Mouse (Mus musculus) embryonic facial prominence, embryonic 13.5 days (tissue): ENCODE measurements around the gene Eea1. TPM values are rescaled to one million over a fixed set of nuclear protein-coding genes. Genes with fewer than 3 reads are reported as not detected.
A peak's percentile ranks its signal among the peaks of the same experiment; 100 is the strongest.
"Not testable (repeated sequence)": the region's sequence is repeated elsewhere in the genome, so short reads cannot be mapped to it uniquely, and the experiment has no call there.

Experiments
- ATAC-seq: fragments of 200-750 bp; cut with Nextera tagmentation; 2 replicates; pipeline ENCODE4 v1.8.0; 2017; ENCODE audit warnings: low read depth; ENCODE audit not compliant: insufficient number of reproducible peaks, insufficient read depth, low FRiP score, low TSS enrichment
- H3K27ac ChIP-seq: fragments of 300-500 bp; sonication (generic); 2 replicates; pipeline ENCODE4 v1.5.1; 2015; ENCODE audit warnings: moderate library complexity, mild to moderate bottlenecking, inconsistent platforms
- H3K27me3 ChIP-seq: fragments of 300-500 bp; sonication (generic); 2 replicates; pipeline ENCODE4 v1.6.1; 2015; ENCODE audit warnings: mild to moderate bottlenecking, inconsistent platforms
- H3K36me3 ChIP-seq: fragments of 300-500 bp; sonication (generic); 2 replicates; pipeline ENCODE4 v1.6.1; 2015; ENCODE audit warnings: mild to moderate bottlenecking, inconsistent platforms
- H3K4me1 ChIP-seq: fragments of 300-500 bp; sonication (generic); 2 replicates; pipeline ENCODE4 v1.6.1; 2015; ENCODE audit warnings: inconsistent platforms
- H3K4me2 ChIP-seq: fragments of 300-500 bp; sonication (generic); 2 replicates; pipeline ENCODE4 v1.6.1; 2015; ENCODE audit warnings: moderate library complexity, mild to moderate bottlenecking, inconsistent platforms
- H3K4me3 ChIP-seq: fragments of 300-500 bp; sonication (generic); 2 replicates; pipeline ENCODE4 v1.5.1; 2015; ENCODE audit warnings: mild to moderate bottlenecking, inconsistent platforms
- H3K9ac ChIP-seq: fragments of 300-500 bp; sonication (generic); 2 replicates; pipeline ENCODE4 v1.6.1; 2015; ENCODE audit warnings: mild to moderate bottlenecking, inconsistent platforms
- H3K9me3 ChIP-seq: fragments of 300-500 bp; sonication (generic); 2 replicates; pipeline ENCODE4 v1.6.1; 2016; ENCODE audit warnings: inconsistent platforms
- WGBS: fragments of 180-500 bp; shearing (Covaris S2); methylation state at CpG from one replicate; pipeline ENCODE4 v1.1.7; 2015; ENCODE audit warnings: mixed read lengths; 5-methylcytosine and 5-hydroxymethylcytosine counted together
- polyA plus RNA-seq: library from polyadenylated mRNA; unstranded; fragments of >200 nt; fragmentation: Nextera tagmentation; extraction: Ambion mirVana; gene quantifications from 2 replicates; pipeline ENCODE4 v1.2.1, GENCODE M21; 2015

Eea1 gene
- polyA plus RNA-seq, 1 experiment from 2014 or later = 20.3 TPM

- WGBS = 83% methylated on average over 5 of the region's 5 CpGs
- H3K4me2 ChIP-seq = no peak overlapping the region
- ATAC-seq = no peak
Measured at GRCm38 (mm10) chr10:95914434-95915174, 25.8 kb upstream of the Eea1 start.

GRCm38 (mm10) chr10:95918716-95919115 is 21.7 kb upstream of the Eea1 start:
- peaks cover 7% of the 10 kb centered on the region; the same call in 1 of the 2 replicates for H3K4me1 ChIP-seq
- H3K9ac ChIP-seq = no peak overlapping the region
- no peaks in the 10 kb centered on the region for H3K9me3 ChIP-seq
- 19% methylated on average over 3 of the region's 3 CpGs for WGBS
- ATAC-seq = no peak
- no peak overlapping the region for H3K4me2 ChIP-seq
- H3K27ac ChIP-seq = peak overlapping the region; percentile 48; the same call in 1 of the 2 replicates
- H3K27me3 ChIP-seq = no peaks in the 10 kb centered on the region; the same call in 1 of the 2 replicates
- no peak overlapping the region for H3K4me3 ChIP-seq
- H3K36me3 ChIP-seq = no peaks in the 10 kb centered on the region

More at GRCm38 (mm10) chr10:95914434-95915174, 25.8 kb upstream of the Eea1 start:
- Histone ChIP-seq H3K27ac (no peak overlapping the region), H3K4me1 (peaks cover 15% of the 10 kb centered on the region; the same call in 1 of the 2 replicates), H3K27me3 (no peaks in the 10 kb centered on the region; the same call in 1 of the 2 replicates), H3K36me3 (no peaks in the 10 kb centered on the region), H3K4me3 (no peak overlapping the region), H3K9me3 (no peaks in the 10 kb centered on the region), H3K9ac (no peak overlapping the region)

DNA sequence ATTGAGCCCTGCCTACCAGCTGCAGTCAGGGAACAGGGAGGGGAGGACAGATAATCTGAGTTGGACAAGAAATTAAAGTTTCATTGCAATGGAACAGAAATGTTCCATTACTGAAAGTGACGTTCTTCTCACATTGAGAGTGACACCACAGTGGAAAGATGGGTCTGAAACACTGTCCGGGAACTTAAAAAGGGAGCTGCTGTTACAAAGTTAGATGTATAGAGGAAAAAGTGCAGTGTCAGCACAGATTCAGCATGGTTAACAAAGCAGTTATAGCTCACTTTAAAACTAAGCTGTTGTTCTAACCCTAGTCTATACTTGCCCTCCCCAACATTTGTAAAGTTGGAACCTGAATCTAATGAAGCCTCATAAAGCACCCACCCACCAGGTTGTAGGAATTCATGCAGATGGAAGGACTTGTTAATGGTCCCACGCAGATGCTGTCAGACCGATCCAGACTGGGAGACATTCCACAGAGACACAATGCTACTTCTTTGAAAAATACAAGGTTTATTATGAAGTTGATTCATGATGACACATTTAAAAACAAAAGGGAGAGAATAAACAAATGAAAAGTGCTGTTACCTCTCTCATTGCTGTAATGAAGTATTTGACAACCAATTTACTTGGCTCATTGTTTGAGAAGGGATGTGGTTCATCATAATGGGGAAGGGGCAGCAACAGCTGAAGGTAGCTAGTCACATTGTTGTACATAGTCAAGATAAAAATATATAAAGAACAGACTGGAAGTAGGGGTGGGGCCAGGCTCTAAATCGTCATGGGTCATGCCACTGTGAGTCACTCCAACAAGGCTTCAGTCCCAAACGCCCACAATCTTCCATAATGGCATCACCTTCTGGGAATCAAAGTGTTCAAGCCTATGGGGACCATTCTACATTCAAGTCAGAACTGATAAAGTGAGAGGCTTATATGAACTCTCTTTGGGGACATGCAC is 16.9 kb upstream of the Eea1 start:
- WGBS = 78% methylated on average over 6 of the region's 6 CpGs
- Histone ChIP-seq H3K4me2 (no peak overlapping the region), H3K9ac (no peak overlapping the region), H3K9me3 (no peaks in the 10 kb centered on the region), H3K27ac (no peak overlapping the region), H3K4me1 (no peaks in the 10 kb centered on the region), H3K36me3 (no peaks in the 10 kb centered on the region), H3K4me3 (no peak overlapping the region), H3K27me3 (no peaks in the 10 kb centered on the region)
- no peak for ATAC-seq

GRCm38 (mm10) chr10:95933631-95934030 is 6.8 kb upstream of the Eea1 start:
- WGBS = 91% methylated on average over 13 of the region's 13 CpGs
- not testable (repeated sequence) for ATAC-seq, H3K36me3 ChIP-seq, H3K4me1 ChIP-seq, H3K4me3 ChIP-seq, H3K27me3 ChIP-seq, H3K27ac ChIP-seq, H3K9ac ChIP-seq, H3K4me2 ChIP-seq, H3K9me3 ChIP-seq

DNA sequence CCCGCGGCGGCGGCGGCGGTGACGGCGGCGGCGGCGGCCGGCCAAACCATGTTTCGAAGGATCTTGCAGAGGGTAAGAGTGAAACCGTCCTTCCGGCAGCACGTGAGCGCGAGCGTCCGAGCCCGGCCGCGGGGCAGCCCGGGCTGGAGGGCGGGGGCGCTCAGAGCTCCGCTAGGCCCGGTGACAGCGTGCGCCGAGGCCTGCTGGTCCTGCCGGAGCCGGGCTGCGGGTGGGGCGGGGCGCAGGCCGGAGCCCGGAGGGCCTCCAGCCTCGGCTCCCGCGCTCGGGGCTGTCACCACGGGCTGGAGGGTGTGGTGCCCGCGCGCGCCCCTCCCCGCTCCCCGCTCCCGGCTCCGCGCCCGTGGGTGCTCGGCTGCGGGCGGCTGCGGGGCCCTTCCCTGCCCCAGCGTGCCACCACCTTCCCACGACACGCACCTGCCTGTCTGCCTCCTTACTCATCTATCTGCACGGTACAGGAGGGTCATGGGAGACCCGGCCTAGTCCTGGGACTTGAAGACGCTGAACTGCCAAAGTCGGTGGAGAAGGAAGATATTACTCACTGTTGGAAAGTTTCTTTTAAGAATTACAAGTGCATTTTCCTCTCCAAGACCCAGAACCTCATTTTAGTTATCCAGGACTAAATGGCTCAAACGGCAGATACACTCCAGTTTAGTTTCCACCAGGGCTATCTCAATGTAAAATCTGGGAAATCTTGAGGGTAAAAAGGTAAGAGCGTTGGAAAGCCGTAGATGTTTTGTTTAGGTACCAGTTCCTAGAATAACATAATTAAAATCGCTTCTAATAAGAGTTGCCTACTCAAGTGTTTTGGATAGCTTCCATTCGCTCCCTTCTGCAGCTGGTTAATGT is 684 bp downstream of the Eea1 start:
- H3K9me3 ChIP-seq = no peaks in the 10 kb centered on the region

DNA sequence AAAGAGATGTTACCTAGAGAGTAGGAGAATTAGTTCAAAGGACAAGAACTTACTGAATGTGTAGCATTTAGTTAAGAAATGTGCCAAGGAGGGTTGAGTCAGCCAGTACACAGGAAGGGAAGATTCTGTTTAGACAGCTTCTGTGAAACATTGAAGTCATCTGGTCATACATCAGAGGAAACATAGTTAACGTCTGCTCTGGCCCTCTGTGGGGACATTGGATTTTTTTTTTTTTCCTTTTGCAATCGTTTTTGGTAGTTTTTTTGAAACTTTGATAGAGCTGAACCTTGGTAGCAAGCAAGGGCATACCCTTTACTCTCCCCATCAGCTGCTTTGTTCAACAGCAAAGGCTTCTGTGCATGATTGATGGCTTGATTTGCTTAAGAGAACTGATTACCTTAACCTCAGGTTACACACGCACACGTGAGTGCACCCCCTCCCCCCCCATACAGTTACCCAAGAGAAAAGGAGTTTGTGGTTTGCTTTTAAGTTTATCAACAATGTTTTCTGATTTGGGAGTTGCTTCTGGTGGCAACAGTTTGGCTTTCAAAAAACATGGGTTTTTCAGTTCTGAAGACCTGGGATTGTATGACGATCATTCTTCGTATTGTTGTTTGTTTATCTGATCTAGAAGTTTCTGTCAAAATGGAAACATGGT is 1.4 kb downstream of the Eea1 start:
- peak overlapping the region; percentile 87 for H3K4me2 ChIP-seq
- H3K27ac ChIP-seq = no peak overlapping the region
- no peaks in the 10 kb centered on the region for H3K36me3 ChIP-seq
- no peaks in the 10 kb centered on the region for H3K9me3 ChIP-seq
- no peaks in the 10 kb centered on the region for H3K27me3 ChIP-seq
- WGBS = 53% methylated on average over 6 of the region's 6 CpGs
- peak overlapping the region; percentile 93 for H3K4me3 ChIP-seq
- peaks cover 17% of the 10 kb centered on the region for H3K4me1 ChIP-seq
- no peak overlapping the region for H3K9ac ChIP-seq
- no peak for ATAC-seq

More for the DNA sequence above, 684 bp downstream of the Eea1 start:
- H3K36me3 ChIP-seq = no peaks in the 10 kb centered on the region
- H3K27me3 ChIP-seq = no peaks in the 10 kb centered on the region
- H3K4me3 ChIP-seq = peak overlapping the region; percentile 93
- peak overlapping the region; percentile 78 for H3K27ac ChIP-seq
- peaks cover 17% of the 10 kb centered on the region for H3K4me1 ChIP-seq
- H3K9ac ChIP-seq = peak overlapping the region; percentile 87
- H3K4me2 ChIP-seq = peak overlapping the region; percentile 87
- ATAC-seq = peak; percentile 68
- 4% methylated on average over 63 of the region's 69 CpGs for WGBS

DNA sequence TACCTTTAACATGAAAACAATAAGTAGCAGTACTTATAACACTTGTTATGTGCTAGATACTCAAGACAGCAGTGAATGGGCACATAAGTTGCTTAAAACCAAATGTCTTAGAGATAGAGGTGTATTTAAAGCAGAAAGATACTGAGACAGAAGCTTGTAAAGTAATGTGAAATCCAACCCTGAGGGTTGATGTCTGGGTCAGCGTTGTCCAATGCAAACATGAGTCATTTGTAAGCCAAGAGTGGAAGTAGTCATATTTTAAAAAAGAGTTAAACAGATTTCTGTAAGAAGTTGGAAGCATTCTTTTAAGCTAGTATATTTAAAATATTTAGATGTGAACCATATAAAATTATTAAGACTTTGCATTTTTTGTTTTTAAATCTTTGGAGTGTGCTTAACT is 4.6 kb downstream of the Eea1 start:
- Histone ChIP-seq H3K9ac (no peak overlapping the region), H3K4me2 (no peak overlapping the region), H3K27me3 (no peaks in the 10 kb centered on the region), H3K9me3 (no peaks in the 10 kb centered on the region), H3K4me3 (no peak overlapping the region), H3K36me3 (no peaks in the 10 kb centered on the region), H3K4me1 (peaks cover 11% of the 10 kb centered on the region), H3K27ac (no peak overlapping the region)
- WGBS = 87% methylated on average over 1 of the region's 1 CpGs
- no peak for ATAC-seq

DNA sequence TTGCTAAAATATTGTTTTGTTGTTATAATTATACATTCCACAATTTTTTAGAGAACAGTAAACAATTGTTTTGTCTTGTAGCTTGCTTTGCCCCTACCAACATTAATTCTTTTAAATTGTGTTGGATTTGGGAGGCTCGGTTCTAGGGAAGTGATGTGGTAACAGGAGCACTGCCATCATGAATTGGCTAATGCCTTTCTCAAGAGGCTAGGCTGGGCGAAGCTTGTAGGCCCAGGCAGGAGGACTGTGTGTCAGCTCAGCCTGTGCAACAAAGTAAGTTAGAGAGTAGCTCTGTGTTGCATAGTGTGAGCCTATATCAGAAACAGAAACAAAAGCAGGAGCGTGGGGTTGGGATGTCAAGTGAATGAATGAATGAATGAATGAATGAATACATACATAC is 9.0 kb downstream of the Eea1 start:
- no peak overlapping the region for H3K4me3 ChIP-seq
- H3K36me3 ChIP-seq = no peaks in the 10 kb centered on the region
- ATAC-seq = no peak
- no peak overlapping the region for H3K27ac ChIP-seq
- 92% methylated on average over 3 of the region's 3 CpGs for WGBS
- no peaks in the 10 kb centered on the region for H3K27me3 ChIP-seq
- H3K4me2 ChIP-seq = no peak overlapping the region
- H3K9me3 ChIP-seq = no peaks in the 10 kb centered on the region
- H3K4me1 ChIP-seq = no peaks in the 10 kb centered on the region
- H3K9ac ChIP-seq = no peak overlapping the region

DNA sequence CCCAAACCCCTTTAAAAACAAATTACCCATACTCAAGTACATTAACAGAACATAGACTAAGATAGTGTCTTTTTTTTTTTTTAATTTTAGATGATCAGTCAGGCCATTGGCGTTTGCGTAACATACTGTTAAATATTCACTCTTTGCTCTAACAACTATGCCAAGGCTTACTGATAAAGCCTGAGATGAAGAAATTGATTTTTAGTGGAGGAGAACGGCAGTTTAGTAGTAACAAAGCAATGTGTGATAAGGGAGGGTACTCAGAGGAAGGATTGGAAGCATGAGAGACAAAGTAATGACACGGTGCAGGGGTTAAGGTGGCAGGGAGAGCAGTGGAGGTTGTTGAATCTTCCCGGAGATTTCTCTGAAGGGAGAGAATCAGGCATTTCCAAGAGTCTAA is 9.7 kb downstream of the Eea1 start:
- no peaks in the 10 kb centered on the region for H3K27me3 ChIP-seq
- ATAC-seq = no peak
- no peaks in the 10 kb centered on the region for H3K9me3 ChIP-seq
- no peaks in the 10 kb centered on the region for H3K4me1 ChIP-seq
- H3K36me3 ChIP-seq = no peaks in the 10 kb centered on the region
- no peak overlapping the region for H3K4me3 ChIP-seq
- no peak overlapping the region for H3K9ac ChIP-seq
- no peak overlapping the region for H3K4me2 ChIP-seq
- WGBS = 87% methylated on average over 5 of the region's 5 CpGs
- no peak overlapping the region for H3K27ac ChIP-seq

DNA sequence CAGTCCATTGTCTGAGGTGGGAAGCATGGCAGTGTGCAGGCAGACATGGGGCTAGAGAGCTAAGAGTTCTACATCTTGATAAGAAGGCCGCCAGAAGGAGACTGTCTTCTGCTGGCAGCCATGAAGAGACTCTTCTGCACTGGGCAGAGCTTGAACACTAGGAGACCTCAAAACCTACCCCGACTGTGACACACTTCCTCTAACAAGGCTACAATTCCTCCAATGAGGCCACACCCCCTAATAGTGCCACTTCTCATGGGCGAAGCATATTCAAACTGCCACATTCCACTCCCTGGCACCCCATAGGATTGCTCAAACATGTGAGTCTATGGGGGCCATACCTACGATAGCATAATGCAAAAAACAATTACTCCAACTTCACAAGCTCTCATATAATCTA is 10.3 kb downstream of the Eea1 start:
- H3K9ac ChIP-seq = no peak overlapping the region
- no peak for ATAC-seq
- H3K27me3 ChIP-seq = no peaks in the 10 kb centered on the region
- no peaks in the 10 kb centered on the region for H3K36me3 ChIP-seq
- H3K9me3 ChIP-seq = no peaks in the 10 kb centered on the region
- 91% methylated on average over 4 of the region's 4 CpGs for WGBS
- H3K4me2 ChIP-seq = no peak overlapping the region
- H3K27ac ChIP-seq = no peak overlapping the region
- H3K4me3 ChIP-seq = no peak overlapping the region
- no peaks in the 10 kb centered on the region for H3K4me1 ChIP-seq

DNA sequence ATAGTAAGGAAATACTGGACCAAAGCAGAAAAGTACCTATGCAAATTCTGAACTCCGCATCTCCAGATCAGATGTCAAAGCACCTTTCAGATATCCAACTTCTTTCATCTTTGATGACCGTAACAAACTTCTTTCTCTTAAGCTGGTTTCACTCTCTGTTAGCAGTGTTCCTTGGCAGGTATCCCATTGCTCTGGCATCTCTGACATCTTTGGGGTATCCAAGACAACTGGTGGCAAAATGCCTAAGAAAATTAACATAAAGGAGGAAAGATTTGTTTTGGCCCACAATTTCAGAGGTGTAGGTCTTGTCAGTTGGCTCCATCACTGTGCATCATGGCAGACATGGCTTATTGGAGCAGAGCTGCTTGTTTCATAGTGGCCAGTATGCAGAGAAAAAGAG is 10.9 kb downstream of the Eea1 start:
- H3K36me3 ChIP-seq = no peaks in the 10 kb centered on the region

More for the DNA sequence above, 10.9 kb downstream of the Eea1 start:
- Histone ChIP-seq H3K9ac (no peak overlapping the region), H3K4me2 (no peak overlapping the region), H3K27me3 (no peaks in the 10 kb centered on the region), H3K4me1 (no peaks in the 10 kb centered on the region), H3K4me3 (no peak overlapping the region), H3K9me3 (no peaks in the 10 kb centered on the region), H3K27ac (no peak overlapping the region)
- ATAC-seq = no peak
- WGBS = 86% methylated on average over 2 of the region's 2 CpGs
